Mouse (Mus musculus) B cell, adult 2 months (primary cell): ENCODE measurements around the gene Actg1.
"Not testable (repeated sequence)": the region's sequence is repeated elsewhere in the genome, so short reads cannot be mapped to it uniquely, and the experiment has no call there.

ENCODE experiments used
- DNase-seq, 2 experiments: peaks; one replicate each; pipeline ENCODE4 v3.0.0; 2022

The Actg1 gene

DNA sequence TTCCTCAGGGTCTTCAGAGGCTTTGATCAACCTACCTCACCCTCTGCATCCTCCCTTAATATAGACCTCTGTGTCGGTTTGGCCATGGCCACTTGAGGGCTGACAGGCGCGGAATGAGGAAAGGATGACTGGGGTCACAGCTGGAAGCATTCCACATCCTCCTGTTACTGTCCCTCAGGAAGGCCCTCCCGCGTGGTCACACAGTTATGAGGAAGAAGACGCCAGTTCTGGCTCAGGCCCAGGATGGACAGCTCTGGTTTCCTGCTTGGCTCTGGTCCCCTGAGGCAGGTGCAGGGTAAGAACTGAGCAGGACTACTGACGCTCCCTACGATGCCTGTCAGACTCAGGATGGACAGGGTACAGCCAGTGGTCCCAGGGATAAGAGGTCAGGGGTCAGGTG, 11.7 kb upstream of the Actg1 start:
- DNase-seq = no peak

DNA sequence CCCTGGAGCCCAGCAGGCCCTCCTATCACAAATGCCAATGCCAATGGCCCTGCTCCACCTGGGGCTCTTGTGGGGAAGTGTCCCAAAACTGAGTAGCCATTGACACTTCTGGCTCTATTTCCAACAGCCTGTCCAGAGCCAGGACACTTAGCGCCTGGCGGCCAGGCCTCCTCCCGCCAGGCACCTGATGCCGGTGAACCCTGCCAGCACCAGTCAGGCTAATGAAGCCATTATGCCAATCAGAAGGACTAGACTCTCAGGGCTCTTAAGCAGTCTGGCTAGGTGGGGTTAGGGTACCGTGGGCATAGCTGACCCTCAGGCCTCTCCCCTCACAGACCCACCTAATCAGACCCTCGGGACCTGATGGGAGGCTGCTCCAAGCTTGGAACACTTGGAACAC, 11.0 kb upstream of the Actg1 start:
- no peak for DNase-seq

DNA sequence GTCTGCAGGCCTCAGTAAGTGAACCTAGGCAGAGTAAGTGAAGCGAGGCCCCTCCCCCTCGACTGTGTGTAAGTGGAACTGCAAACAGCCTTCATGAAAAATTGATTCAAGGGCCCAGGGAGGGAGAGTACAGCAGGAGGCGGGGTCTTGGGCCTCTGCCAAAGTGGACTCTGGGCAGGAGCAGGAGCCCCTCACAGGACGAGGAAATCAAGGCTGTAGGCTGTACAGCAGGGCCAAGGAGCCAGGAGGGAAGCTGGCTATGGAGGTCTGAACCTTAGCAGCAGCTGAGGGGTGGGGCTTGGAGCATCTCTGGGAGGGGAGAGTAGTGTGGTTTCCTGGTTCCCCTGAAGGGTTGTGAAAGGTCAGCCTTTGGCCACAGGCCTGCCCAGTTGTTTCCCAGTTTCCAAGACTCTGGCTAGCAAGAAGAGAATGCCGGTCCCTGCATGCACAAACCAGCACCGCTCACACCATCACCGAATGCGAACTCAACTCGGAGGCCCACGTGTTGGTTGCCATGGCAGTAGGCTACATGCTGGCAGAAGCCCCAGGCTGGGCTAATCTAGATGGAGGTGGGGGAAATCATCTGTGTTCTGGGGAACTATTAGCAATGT, 9.6 kb upstream of the Actg1 start:
- no peak for DNase-seq

DNA sequence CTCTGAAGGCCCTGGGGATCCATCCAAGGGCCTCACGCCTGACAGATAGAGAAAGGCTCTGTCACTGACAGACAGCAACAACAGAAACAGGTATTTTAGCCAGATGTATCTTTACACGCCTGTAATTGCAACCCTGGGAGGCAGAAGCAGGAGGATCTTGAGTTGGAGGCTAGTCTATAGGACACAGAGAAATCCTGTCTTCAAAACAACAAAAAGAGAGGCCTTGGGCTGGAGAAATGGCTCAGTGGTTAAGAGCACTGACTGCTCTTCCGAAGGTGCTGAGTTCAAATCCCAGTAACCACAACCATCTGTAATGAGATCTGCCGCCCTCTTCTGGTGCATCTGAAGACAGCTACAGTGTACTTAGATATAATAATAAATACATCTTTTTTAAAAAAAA, 8.6 kb upstream of the Actg1 start:
- DNase-seq = no peak

DNA sequence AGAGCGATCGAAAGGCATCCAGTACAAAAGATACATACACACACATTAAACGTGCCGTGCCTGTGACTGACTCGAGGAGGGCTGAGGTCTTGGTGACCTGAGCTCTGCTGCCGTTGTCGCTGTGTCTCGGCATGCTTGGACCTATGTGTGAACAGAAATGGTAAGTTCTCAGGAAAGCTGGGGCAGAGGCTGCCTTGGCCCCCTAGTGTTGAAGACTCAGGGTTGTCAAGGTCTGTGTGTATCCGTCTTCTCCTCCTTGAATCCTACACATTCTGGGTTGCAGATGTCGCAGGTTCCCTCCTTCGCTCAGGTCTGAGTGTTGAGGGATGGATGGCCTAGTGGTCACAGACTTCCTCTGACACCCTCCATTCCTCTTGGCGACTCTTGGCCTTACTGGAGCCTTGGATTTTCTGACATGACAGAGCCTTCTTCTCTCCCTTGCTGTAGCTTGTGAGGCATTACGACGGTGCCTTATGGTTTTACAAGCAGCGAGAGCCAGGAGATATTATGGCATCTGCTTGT, 8.0 kb upstream of the Actg1 start:
- DNase-seq = no peak

DNA sequence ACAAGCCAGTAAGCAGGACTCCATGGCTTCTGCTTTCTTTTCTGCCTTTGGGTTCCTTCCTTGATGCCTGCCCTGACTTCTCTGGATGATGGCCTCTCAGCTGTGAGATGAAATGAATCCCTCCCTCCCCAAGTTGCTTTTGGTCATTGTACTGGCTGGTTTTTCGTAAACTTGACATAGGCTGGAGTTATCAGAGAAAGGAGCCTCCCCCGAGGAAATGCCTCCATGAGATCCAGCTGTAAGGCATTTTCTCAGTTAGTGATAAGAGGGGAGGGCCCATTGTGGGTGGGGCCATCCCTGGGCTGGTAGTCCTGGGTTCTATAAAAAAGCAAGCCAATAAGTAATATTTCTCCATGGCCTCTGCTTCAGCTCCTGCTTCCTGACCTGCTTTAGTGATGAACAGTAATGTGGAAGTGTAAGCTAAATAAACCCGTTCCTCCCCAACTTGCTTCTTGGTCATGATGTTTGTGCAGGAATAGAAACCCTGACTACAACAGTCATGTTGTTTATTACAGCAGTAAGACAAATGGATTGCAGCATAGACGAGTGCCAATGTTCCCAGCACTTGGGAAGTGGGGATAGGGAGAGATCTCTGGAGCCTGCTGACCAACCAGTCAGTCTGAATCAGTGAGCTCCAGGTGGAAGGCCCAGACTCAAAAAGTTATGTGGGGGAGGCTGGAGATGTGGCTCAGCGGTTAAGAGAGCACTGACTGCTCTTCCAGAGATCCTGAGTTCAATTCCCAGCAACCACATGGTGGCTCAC, 7.1 kb upstream of the Actg1 start:
- no peak for DNase-seq

DNA sequence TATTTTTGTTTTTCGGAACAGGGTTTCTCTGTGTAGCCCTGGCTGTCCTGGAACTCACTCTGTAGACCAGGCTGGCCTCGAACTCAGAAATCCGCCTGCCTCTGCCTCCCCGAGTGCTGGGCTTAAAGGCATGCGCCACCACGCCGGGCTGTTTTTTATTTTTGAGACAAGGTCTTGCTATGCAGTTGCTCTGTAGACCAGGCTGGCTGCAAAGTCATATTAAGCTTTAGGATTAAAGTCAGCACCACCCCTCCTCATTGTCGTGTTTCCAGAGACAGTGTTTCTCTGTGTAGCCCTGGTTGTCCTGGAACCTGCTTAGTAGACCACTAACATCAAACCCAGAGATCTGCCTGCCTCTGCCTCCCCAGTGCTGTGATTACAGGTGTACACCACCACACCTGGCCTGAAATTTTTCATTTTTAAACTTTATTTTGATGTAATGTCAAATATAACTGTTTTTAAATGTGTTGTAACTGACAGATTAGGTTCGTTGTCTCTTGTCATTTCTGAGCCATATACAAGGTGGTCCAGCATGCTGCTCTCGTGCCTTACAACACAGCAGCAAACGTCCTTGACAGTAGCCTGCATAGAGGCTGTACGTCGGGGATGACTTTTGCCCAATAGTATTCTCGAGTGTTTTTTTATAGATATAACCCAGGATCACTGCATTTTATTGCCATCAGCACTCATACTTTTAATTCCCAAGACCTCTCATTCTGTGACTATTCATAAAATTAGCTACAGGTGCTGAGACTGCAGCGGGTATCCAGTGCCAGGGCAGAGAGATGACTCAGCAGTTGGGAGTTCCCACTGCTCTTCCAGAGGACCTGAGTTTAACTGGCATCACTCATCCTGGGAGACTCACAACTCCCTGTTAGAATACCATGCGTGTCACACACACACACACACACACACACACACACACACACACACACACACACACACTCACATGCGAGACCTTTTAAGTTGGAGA, 6.2 kb upstream of the Actg1 start:
- DNase-seq = no peak

DNA sequence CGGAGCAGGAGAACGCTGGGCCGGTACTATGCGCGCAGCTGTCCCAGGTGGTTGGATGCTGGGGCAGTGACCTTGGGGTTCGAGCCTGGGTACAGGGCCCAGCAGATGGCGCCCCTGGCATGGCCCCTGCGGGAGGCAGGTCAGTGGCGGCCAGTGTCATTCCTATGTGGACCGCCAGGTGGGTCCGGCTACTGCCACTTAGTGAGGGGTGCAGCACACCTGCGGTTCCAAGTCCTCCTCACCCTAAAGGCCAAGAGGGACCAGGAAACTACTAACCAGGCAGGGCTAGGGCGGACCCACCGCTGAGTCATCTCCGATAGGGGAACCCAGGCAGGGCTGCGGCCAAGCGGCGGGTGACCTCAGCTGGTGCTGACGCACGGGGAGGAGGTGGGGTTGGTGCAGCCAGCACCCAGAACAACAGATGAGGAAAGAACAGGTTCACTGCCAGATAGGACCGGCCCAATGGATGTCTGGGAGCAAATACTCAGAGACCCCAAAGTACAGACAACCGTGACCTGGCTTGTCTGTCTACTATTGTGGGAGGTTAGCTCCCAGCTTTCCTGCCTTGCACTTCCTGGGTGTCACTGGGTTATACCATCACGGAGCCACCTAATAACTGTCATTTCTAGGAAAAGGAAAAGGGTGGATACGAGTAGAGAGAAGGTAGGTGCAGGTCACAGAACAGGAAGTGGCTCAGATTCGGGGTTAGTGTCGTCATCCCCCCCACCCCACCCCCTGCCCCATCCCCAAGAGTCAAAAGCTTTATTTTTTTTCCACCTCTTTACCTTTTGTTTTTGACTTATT, 5.4 kb upstream of the Actg1 start:
- DNase-seq = peak; percentile 91 to 93

DNA sequence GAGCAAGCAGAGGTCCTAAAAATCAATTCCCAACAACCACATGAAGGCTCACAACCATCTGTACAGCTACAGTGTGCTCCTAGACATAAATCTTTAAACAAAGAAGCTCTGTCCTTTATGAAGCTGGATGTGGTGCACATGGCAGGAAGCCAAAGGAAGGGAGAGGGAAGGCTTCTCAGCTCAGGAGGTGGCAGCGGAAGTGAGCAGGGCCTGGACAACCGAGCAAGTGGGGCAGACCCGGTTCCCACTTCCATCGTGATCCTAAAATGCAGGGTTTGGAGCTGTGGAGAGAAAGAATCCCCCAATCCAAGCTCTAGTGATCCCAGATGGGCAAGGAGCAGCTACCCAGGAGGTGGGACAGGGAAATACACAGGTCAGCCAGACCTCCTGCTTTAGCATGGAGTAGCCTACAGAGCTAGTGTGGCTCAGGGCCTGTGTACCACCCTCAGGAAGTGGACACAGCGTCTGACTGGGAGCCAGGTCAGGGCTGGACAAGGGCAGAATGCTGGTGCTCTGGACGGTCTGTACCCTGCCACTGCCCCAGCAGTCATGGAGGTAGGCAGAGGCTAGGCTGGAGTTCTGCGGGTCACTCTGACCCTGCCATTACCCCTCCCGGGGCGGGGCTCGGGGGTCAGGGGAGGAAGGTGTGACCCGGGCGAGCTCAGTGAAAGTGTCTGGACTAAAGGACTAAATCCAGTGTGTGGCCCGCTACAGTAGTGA, 4.4 kb upstream of the Actg1 start:
- no peak for DNase-seq

DNA sequence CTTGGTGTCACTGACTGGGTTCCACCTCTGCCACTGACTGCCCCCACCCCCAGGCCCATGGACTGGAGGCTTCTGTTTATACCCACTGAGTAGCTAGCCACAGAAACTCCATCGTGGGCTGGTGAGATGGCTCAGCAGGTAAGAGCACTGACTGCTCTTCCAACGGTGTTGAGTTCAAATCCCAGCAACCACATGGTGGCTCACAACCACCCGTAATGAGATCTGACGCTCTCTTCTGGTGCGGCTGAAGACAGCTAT, 3.7 kb upstream of the Actg1 start:
- DNase-seq = not testable (repeated sequence)

DNA sequence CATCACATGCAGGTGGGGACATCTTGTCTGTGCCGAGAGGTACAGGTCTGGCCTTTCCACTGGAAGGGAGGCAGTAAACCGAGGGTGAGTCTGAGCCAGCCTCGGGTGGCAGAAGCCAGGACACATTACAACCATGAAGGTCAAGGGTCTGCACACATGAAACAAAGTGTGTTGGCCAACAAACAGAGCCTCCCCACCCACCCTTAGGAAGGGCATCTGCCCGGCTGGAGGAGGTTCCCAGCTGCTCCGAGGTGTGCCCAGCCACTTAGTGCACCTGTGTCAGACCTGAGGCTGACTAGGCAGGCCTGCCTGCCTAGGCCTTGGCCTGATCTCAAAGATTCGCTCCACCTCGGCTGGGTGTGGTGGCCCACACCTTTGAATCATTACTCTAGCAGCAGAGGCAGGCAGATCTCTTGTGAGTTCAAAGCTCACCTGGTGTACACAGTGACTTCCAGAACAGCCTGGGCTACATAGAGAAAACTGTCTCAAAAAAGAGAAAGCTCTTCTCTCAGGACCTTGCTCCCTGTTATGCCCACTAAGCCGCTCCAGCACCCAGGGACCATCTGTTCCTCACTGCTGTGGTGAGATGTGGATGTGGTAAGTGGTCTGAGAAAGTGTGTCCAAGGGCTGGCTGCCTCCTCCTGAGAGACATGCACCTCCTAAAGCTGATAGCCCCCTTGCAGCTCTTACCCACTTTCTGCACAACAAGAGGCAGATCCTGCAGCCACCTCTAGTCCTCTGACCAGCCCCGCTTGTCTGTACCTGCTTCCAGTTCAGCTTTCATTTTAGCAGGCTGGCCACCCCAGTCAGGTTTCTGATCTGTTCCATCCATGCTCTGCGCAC, 3.1 kb upstream of the Actg1 start:
- DNase-seq = no peak

DNA sequence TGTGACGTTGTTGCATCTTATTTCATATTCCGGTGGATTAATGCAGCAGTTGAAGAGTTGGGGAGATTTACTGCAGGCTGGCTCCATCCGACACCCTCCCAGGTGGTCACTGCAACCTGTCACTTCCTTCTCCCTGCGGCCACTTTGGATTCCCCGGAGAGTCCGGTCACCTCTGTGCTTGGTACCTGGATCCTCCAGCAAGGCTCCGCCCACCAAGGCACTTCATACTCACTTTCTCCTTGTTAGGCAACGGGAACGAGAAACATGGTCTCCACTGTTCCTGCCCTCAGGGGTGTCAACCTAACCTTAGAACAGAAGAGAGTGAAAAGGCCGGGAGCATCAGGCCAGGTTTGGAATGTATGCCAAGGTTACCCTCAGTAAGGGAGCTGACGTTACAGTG, 2.4 kb upstream of the Actg1 start:
- DNase-seq = no peak

DNA sequence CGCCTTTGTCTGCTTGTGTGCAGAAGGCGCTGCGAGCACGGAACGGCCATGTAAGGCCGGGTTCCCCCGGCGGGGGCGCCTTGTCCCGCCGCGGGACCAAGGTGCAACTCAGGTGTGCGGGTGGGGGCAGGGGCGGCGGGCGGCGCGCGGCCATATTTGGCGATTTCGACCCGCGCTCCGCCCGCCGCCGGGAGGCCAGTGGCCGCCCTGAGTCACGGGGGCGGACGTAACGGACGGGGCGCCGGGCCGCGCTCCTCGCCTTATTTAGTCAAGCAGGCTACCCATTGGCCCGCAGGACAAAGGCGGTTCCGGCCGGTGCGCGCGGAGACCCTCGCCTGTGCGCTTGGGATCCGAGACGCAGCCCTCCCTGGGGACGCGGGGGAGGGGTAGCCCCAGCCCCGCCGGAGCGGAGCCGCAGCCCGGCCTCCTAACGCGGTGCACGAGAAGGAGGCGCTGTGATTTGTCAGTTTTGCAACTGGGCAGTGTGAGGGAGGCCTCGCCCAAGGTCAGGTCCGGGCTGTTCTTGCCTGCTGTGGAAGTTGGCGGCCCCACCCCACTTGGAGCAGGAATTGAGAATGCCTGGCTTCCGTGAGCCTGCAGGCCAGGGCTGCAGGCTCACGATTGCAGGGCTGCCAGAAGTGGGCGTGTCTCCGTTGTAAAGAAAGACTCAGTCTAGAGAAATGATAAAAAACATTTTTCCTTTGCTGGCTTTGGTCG, 1.8 kb upstream of the Actg1 start:
- peak; percentile 74 to 75 for DNase-seq

DNA sequence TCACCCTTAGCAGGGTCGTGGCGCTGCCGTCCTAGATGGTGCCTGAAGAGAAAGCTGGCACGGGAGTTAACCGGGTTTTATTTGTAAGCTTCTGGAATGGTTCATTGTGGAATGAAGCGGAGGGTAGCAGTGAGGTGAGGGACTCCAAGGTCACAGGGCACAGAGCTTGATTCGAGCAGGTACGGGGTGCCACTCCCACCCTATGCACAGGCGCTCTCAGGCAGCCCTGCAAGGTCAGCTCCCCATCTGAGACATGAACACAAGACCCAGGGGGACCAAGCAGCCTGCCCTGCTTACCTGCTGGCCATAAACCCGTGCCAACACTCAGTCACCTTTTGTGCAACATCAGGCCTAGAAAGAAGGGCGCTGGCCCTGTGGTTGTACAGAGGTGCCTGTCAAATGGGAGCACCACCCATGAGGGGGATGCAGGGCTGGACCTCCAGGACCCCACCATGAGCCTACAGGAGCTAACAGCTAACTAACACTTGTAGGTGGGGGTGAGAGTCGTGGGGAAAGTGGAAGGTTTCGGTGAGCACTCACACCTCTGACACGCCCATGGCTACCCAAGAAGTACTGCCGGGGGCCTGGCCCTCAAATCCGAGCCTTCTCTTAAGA, 1.1 kb upstream of the Actg1 start:
- DNase-seq = peak in 1 of 2 experiments; percentile 75

DNA sequence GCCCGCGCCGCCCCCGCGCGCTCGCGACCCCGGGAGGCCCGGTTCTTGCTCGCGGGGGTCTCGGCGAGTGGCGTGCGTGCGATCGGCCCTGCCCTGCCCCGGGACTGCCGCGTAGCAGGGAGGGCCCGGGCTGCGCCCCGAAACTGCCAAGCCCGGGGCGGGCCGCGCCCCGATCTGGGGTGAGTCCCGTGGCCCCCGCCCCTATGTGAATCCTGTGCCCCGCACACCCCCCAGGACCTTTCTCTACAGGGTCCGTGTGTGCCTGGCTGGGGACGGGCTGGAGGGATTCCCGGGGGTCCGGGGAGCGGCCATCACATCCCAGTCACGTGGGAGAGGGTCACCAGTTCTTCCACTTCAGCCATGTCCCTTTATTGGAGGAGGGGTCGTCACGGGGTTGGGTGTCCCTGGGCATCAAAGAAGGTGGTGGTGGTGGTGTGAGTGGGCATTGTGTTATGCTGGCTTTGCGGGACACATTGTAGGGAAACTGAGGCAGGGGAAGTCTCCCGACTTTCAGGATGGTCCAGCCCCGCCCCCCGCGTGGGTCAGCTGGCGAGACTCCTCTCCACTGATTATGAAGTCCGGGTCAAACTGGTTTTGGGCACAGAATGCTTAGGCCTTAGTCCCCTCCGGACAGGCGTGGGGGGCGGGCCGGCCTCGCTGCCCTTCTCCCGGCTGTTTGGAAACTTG, 485 bp upstream of the Actg1 start:
- DNase-seq = no peak

DNA sequence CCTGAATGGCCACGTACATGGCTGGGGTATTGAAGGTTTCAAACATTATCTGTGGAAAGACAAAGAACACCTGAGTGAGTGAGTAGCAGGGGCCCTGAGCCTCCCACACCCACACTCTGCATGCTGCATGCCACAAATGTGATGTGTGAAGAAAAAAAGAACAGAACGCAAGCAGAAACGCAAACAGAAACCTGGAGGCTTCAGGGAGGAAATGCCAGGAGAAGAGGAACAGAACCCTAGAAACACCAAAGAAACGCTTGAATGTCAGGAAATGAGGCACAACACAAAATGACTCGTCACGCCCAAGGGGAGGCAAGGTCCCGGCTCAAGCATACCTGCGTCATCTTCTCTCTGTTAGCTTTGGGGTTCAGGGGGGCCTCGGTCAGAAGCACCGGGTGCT, 1.0 kb downstream of the Actg1 start:
- DNase-seq = peak; percentile 58 to 60

DNA sequence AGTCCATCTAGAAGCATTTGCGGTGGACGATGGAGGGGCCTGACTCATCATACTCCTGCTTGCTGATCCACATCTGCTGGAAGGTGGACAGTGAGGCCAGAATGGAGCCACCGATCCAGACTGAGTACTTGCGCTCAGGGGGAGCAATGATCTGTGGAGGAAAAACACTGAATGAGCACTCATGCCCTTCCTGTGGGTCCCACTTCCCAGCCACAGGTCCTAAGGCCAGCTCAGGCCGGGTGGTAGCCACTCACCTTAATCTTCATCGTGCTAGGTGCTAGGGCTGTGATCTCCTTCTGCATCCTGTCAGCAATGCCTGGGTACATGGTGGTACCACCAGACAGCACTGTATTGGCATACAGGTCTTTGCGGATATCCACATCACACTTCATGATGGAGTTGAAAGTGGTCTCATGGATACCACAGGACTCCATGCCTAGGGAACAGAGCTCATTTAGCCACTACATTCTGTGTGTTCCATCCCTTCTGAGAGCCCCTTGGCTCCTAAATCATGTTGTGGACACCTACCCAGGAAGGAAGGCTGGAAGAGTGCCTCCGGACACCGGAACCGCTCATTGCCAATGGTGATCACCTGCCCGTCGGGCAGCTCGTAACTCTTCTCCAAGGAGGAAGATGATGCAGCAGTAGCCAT, 1.8 kb downstream of the Actg1 start:
- peak in 1 of 2 experiments; percentile 20 for DNase-seq

DNA sequence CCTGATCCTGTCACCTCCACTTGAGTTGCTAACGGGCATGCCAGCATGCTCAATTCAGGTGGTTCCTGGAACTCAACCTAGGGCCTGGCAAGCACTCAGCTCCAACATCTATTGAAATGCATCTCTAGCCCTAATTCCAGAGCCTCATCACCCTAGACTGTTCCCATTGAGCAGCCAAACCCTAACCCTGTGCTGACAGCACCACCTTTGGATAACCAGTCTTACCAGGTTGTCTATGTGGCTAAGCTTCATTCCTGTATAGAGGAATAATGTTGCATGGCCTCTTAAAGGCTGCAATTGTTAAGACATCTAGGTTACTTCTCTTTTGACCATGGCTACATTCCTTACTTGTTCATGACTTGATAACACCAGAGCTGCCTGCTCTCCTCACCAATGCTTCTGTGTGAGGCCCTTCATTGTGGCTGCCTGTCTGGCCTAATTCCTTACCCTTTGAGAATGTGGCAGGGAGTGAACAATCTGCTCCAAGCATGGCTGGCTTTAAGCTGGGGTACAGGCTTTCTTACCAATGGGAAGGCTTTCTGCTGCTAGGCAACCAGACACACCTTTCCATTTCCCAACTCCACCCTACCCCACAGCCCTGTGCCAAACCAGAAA, 3.2 kb downstream of the Actg1 start:
- peak in 1 of 2 experiments; percentile 15 for DNase-seq
